Mouse (Mus musculus): ENCODE measurements at regions not wholly inside any gene's neighbourhood (a gene's known extent, or its start where the extent isn't known, plus 50 kb on each side); places are given as distances from the start of the nearest gene placed in this dataset.
"Not testable (repeated sequence)": the region's sequence is repeated elsewhere in the genome, so short reads cannot be mapped to it uniquely, and the experiment has no call there.

DNA sequence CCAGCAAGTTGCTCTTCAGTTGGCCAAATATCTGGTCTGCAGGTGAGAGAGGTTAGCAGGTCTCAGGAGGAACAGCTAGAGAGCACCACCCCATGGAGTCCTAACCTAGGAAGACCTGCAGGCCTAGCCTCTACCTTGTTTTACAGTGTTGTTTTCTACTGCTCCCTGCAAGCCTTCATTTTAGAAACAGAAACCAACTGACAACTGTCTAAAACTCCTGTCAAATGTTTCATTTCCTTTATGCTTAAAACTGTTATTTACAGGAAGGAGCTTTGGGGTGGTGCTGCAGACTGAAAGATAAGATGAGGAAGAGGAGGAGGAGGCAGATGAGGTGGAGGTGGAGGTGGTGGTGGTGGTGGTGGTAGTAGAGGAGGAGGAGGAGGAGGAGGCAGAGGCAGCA is 96.6 kb upstream of the Selenop start:
- peak; percentile 76 for ATAC-seq

DNA sequence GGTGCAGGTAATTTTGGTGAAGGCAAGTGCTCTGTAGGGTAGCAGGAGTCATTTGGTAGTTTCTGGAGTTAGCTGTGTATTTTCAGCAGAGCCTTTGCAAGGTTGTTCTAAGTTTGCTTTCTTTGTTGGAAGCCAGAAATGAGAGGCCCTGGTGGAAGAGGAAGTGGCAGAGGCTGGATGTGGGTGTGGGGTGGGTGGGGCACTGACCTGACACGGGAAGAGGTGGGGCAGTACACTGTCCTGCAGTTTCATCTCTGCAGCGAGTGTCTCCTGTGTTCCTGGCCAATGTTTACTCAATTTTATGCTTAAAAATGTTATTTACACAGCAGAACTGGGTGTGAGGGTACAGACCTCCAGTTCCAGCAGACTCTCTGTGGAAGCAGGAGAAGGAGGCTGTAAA is 94.3 kb upstream of the Selenop start:
- ATAC-seq, result peak; percentile 48

DNA sequence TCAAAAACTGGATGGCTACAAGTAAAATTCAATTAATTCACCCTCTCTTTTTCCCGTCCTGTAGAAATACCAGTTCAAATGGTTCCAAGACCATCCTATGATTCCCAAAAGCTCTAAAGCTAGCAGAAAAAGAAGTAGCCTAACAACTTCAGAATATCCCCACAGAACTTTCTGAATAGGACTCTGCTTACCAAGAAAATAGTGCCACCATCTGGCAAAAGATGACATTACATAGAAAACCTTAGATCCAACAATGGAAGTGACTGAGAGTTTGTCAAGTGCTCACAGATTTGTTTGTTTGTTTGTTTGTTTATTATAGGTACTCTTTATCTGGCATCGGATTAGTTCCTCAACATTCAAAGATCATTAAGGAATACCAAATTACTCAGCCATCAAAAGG is 93.5 kb upstream of the Selenop start:
- peak; percentile 42 for ATAC-seq

DNA sequence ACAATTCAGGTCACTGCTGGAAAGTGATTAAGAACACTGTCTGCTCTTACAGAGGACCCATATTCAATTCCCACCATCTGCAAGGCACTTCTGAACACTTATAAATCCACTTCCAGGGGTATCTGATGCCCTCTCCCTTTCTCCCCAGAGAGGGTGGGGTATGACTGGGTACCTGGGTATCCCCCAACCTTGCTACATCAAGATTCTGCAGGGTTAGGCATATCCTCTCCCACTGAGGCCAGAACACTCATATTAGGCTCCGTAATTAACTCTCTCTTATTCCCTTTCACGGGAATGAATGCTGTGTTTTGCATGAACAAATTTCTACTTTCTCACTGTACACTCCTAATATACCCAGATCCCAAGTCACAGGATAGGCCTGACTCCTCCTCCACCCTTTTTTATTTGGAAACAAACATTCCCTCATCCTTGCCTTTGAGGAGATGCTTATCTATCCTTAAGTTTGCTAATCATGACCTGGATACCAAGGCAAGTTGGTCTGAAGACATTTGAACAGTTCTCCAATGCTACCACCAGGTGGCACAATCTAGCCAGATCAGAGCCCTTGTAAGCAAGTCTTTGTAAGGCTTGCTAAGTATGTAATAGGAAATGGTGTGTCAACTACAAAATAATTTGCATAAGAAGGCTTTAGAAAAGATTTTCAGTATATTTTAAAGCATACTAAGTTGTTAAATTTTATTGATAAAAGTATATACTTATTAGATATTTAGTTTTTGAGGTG is 66.3 kb upstream of the Selenop start:
- peak; percentile 91 for ATAC-seq

DNA sequence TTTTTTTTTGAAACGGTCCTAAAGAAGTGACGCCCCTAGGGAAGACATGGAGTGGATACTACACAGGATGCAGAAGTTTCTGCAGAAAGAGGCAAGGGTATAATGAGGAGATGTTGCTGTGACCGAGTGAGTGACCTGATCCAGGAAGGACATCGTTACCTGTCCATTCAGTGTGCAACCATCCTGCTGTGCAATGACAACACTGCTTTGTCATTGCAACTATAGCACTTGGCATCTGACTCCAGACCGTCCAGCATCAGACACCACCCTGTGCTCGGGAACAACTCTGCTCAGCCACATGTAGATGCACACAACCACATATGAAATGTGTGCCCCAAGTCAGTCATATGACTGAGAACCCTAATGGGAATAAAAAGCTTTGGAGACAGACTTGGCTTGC is 62.8 kb upstream of the Selenop start:
- ATAC-seq, result no peak

DNA sequence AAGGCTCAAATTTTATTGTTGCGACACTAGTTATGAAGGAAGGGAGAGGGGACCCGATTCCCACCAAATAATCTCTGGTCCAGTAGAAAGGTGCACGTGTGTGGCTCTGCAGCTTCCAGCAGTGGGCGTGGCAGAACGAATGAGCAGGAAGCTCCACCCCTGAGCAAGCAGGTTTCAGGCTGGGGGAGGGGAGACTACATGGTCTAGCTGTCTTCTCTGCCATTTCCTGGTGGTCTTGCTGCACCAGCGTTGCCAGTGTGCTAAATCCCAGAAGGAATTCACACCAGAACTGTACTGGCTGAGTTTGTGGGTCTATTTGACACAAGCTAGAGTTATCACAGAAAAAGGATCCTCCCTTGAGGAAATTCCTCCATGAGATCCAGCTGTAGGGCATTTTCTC is 62.3 kb upstream of the Selenop start:
- ATAC-seq, result not testable (repeated sequence)

DNA sequence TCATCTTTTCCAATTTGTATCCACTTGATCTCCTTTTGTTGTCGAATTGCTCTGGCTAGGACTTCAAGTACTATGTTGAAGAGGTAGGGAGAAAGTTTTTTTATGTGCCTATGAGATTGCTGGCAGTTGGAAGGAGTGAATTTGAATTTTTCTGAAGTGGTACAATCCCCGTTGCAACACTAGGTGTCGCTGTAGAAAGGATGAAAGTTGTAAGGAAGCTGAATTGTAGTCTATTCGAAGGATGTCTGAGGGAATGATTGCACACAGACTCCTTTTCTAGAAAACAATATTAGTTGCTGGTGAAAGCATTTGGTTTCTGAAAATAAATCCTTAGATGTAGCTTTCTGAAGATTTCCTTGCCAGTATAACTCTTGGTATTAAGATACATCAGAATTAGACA is 54.6 kb upstream of the Selenop start:
- ATAC-seq, result peak; percentile 88

DNA sequence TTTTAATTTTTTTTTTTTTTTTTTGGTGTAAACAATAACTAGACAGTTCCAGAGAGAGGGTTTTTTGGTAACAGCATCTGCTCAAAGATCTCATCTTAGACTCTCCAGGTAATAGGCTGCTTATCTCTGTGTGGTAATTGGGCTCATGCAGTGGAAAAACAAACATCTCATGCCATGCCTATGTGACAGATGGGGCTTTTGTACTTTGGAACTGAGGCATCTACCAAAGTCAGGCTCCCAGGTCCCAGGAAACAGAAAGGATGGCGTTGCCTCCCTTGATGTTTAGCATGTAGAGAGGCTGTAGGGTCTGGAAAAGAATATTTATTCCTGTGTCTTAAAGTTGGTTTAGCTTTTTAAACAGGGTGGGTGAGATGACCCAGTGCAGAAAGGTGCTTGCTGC is 53.1 kb upstream of the Selenop start:
- ATAC-seq, result no peak
